Mouse (Mus musculus) limb, embryonic 15.5 days (tissue): Measurements from ENCODE around the gene Gpr83. TPM values are rescaled to one million over a fixed set of nuclear protein-coding genes. Genes with fewer than 3 reads are reported as not detected.

Source experiments
- ATAC-seq: fragments of 200-750 bp; cut with Nextera tagmentation; 2 replicates; pipeline ENCODE4 v1.8.0; 2017; ENCODE audit warnings: low read depth, moderate TSS enrichment; ENCODE audit not compliant: insufficient number of reproducible peaks, low FRiP score, low TSS enrichment
- H3K27ac ChIP-seq: fragments of 300-500 bp; sonication (generic); 2 replicates; pipeline ENCODE4 v1.5.1; 2015; ENCODE audit warnings: moderate library complexity, mild to moderate bottlenecking, inconsistent platforms
- H3K27me3 ChIP-seq: fragments of 300-500 bp; sonication (generic); 2 replicates; pipeline ENCODE4 v1.6.1; 2015; ENCODE audit warnings: inconsistent platforms
- H3K36me3 ChIP-seq: fragments of 300-500 bp; sonication (generic); 2 replicates; pipeline ENCODE4 v1.6.1; 2015; ENCODE audit warnings: inconsistent platforms
- H3K4me1 ChIP-seq: fragments of 300-500 bp; sonication (generic); 2 replicates; pipeline ENCODE4 v1.6.1; 2015; ENCODE audit warnings: inconsistent platforms
- H3K4me2 ChIP-seq: fragments of 300-500 bp; sonication (generic); 2 replicates; pipeline ENCODE4 v1.6.1; 2015; ENCODE audit warnings: mild to moderate bottlenecking, inconsistent platforms
- H3K4me3 ChIP-seq: fragments of 300-500 bp; sonication (generic); 2 replicates; pipeline ENCODE4 v1.5.1; 2015; ENCODE audit warnings: mild to moderate bottlenecking, inconsistent platforms
- H3K9ac ChIP-seq: fragments of 300-500 bp; sonication (generic); 2 replicates; pipeline ENCODE4 v1.6.1; 2015; ENCODE audit warnings: inconsistent platforms
- H3K9me3 ChIP-seq: fragments of 300-500 bp; sonication (generic); 2 replicates; pipeline ENCODE4 v1.6.1; 2016; ENCODE audit warnings: inconsistent platforms
- whole genome bisulfite sequencing: fragments of 180-500 bp; shearing (Covaris S2); methylation state at CpG from one replicate; pipeline ENCODE4 v1.1.7; 2015; 5-methylcytosine and 5-hydroxymethylcytosine counted together
- polyA plus RNA-seq: library from polyadenylated mRNA; unstranded; fragments of >200 nt; fragmentation: Nextera tagmentation; extraction: Ambion mirVana; gene quantifications from 2 replicates; pipeline ENCODE4 v1.2.1, GENCODE M21; 2015

Gene Gpr83
- polyA plus RNA-seq, 1 experiment from 2014 or later = 3.3 TPM

DNA sequence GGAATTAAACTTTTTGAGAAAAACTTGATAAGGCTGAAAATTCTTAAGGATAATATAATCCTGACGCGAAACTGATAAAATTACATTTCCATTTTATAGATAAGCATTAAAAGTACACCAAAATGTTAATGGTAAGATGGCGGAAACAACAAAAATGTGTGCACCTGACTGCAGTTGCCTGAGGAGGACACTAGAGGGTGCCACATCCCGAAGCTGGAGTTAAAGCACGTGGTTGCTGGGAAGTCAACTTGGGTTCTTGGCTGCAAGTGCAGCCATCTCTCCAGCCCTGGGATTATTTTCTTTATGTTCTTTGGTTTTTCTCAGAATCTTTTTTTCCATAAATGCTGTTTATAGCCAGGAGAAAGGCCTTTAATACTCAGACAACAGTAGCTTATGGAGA lies 13.6 kb upstream of the Gpr83 start:
- Histone ChIP-seq H3K27me3 (peaks cover 10% of the 10 kb centered on the region), H3K27ac (no peak overlapping the region), H3K4me3 (no peak overlapping the region), H3K9me3 (no peaks in the 10 kb centered on the region), H3K36me3 (no peaks in the 10 kb centered on the region), H3K4me2 (no peak overlapping the region), H3K9ac (no peak overlapping the region), H3K4me1 (peaks cover 10% of the 10 kb centered on the region; the same call in 1 of the 2 replicates)
- no peak for ATAC-seq
- 45% methylated on average over 5 of the region's 5 CpGs for WGBS

DNA sequence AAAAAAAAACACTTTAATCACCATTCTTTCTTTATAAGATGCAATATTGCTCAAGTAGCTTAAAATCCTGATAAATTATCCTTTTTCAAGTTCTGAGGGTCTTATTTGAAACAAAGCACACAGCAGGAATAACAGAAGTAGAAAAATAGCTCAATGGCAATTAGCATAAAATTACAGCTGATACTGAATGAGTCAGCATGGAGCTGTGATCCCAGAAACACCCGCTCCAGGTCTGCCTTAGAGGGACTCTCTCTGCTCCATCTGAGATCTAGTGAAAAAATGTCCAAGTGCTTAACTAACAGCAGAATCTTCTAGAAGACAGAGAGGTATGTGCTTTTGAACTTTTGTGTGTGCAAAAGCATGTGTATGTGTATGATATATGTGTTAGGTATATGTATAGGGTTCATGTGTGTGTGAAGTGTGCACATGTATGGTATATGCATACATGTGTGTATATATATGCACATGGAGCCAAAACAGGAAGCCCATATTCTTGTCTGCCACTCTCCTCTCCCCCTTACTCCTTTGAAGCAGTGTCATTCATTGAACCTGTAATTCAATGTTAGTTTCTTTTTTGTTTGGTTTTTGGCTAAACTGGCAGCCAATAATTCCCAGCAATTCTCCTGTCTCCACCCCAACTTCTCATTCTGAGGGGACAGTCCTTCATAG lies 11.6 kb upstream of the Gpr83 start:
- H3K9ac ChIP-seq = no peak overlapping the region
- no peak overlapping the region for H3K27ac ChIP-seq
- peaks cover 10% of the 10 kb centered on the region for H3K27me3 ChIP-seq
- WGBS = 58% methylated on average over 1 of the region's 1 CpGs
- H3K4me3 ChIP-seq = no peak overlapping the region
- no peaks in the 10 kb centered on the region for H3K4me1 ChIP-seq
- H3K9me3 ChIP-seq = no peaks in the 10 kb centered on the region
- no peak overlapping the region for H3K4me2 ChIP-seq
- no peak for ATAC-seq
- no peaks in the 10 kb centered on the region for H3K36me3 ChIP-seq

DNA sequence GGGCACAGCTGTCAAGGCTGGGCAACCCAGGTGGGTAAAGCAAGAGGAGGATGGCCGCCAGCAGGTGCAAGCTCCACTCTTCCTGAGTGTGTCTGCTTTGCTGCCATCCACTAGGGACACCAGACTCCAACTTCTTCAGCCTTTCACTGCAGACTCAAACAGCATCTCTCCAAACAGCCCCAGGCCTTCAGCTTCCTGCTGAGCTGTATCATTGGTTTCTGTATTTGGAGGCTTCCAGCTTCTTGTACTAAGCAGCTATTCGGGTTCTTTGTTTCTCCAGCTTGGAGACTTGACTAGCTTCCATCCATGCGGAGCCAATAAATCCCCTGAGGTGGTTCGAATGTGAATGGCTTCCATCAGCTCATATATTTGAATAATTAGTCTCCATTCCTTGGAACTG lies 5.4 kb upstream of the Gpr83 start:
- Histone ChIP-seq H3K27me3 (peaks cover 38% of the 10 kb centered on the region), H3K4me1 (no peaks in the 10 kb centered on the region), H3K9me3 (no peaks in the 10 kb centered on the region), H3K27ac (no peak overlapping the region), H3K4me2 (no peak overlapping the region), H3K9ac (no peak overlapping the region), H3K4me3 (no peak overlapping the region), H3K36me3 (no peaks in the 10 kb centered on the region)
- ATAC-seq = no peak
- 47% methylated on average over 4 of the region's 4 CpGs for WGBS

DNA sequence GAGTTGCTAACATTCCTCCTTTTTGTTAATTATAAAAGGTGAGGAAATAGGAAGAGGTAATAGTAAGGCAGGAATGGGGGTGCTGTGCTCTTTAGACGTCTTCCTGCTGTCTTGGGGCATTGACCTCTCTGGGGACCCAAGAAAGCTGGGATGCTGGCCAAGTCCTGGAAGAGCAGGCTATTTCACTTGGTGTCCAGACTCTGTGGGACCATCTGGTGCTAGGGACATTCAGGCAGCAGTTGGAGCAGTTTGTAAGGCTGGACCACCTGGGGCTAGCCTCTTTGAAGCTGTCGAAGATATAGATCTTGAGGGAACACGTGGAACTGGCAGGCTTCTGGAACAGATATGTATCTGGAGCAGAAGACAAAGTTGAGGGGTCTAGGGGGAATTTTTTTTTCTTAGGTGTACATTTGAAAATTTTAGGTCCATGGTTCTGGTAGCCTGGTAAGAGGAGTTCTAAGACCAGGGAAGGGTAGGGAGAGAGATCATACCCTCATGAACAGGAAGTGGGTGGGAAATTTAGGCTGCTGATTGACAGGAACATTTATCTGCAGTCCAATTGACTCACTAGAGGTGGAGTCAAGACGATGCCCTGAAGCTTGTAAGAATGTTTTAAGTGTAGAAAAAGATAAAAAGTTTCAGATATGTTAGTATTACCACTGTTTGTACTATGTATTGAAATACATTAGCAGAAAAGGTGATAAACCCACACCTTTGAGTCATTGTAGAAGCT lies 2.9 kb upstream of the Gpr83 start:
- H3K27ac ChIP-seq = no peak overlapping the region
- WGBS = 35% methylated on average over 4 of the region's 4 CpGs
- H3K9ac ChIP-seq = no peak overlapping the region
- no peak overlapping the region for H3K4me2 ChIP-seq
- no peak overlapping the region for H3K4me3 ChIP-seq
- peaks cover 64% of the 10 kb centered on the region for H3K27me3 ChIP-seq
- peaks cover 9% of the 10 kb centered on the region for H3K4me1 ChIP-seq
- H3K36me3 ChIP-seq = no peaks in the 10 kb centered on the region
- H3K9me3 ChIP-seq = no peaks in the 10 kb centered on the region
- no peak for ATAC-seq

DNA sequence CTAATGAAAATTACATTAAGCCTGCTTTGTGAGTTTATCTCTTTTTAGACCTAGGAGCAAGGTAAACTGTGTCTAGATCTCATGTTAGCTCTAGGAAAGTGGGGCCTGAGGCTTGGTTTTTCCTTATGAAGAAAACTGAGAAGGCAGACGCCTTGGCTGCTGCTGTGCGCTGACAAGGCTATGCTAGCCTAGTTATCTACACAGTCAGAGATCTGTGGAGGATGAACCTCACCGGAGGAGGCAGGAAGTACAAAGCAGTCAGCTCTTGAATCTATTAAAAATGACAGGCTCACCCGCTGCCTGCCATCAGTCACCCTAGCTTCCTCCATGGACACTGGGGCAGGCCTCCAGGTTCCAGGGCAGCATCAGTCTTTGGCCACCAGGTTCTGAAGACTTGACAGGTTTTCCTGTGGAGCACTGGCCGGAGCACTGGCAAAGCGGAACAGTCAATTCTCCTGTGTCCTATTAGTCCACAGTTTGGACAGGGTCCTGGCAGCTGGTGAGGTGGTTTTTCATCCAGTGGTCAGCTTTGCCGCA lies 1.8 kb upstream of the Gpr83 start:
- H3K27ac ChIP-seq = no peak overlapping the region
- no peak for ATAC-seq
- WGBS = 68% methylated on average over 7 of the region's 7 CpGs
- H3K4me2 ChIP-seq = no peak overlapping the region
- no peak overlapping the region for H3K9ac ChIP-seq
- H3K27me3 ChIP-seq = peaks cover 72% of the 10 kb centered on the region
- no peaks in the 10 kb centered on the region for H3K9me3 ChIP-seq
- peaks cover 9% of the 10 kb centered on the region for H3K4me1 ChIP-seq
- H3K36me3 ChIP-seq = no peaks in the 10 kb centered on the region
- no peak overlapping the region for H3K4me3 ChIP-seq

DNA sequence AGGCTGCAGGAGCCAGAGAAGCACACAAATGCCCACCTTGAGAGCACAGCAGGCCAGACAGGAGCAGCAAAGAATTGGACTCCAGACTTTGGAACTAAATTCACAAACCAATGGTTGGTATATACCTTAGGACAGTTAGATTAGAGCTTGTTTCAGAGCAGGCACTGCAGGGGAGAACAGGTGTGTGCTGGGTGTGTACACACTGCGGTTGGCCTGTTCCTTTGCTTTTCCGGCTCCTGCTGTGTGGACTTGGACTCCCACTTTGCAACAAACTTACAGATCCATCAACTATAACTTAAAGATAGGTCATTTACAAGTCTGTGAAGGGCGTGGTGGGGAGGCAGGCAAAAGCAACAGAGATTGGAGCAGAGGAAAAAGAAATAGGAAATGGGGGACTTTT lies 1.2 kb upstream of the Gpr83 start:
- no peaks in the 10 kb centered on the region for H3K36me3 ChIP-seq
- ATAC-seq = no peak
- peaks cover 78% of the 10 kb centered on the region for H3K27me3 ChIP-seq
- peaks cover 9% of the 10 kb centered on the region for H3K4me1 ChIP-seq
- no peak overlapping the region for H3K4me3 ChIP-seq
- no peak overlapping the region for H3K27ac ChIP-seq
- H3K9me3 ChIP-seq = no peaks in the 10 kb centered on the region
- no peak overlapping the region for H3K9ac ChIP-seq
- H3K4me2 ChIP-seq = no peak overlapping the region
- 78% methylated on average over 3 of the region's 3 CpGs for WGBS

DNA sequence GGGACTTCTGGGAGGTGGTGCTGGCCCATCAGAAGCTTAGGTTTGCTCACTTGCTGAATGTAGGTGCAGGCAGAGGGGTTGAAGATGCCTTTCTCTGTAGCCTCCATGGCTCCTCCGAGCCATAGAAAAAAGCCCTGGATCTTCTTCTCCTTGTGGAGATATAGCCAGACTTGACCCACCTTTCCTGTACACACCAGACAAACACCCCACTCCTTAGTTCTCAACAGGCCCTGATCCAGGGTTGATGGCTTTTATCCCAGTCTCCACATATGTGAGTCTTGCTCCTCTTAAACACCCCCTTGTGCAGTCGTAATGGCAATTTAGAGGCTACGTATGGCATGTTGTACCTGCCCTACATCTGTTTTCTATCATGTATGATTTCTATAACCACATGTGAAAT lies 3.1 kb downstream of the Gpr83 start:
- no peak for ATAC-seq
- Histone ChIP-seq H3K4me3 (no peak overlapping the region), H3K27ac (no peak overlapping the region), H3K36me3 (no peaks in the 10 kb centered on the region), H3K9ac (no peak overlapping the region), H3K4me2 (no peak overlapping the region), H3K9me3 (no peaks in the 10 kb centered on the region), H3K27me3 (peaks cover 68% of the 10 kb centered on the region), H3K4me1 (peaks cover 9% of the 10 kb centered on the region)
- 61% methylated on average over 3 of the region's 3 CpGs for WGBS

DNA sequence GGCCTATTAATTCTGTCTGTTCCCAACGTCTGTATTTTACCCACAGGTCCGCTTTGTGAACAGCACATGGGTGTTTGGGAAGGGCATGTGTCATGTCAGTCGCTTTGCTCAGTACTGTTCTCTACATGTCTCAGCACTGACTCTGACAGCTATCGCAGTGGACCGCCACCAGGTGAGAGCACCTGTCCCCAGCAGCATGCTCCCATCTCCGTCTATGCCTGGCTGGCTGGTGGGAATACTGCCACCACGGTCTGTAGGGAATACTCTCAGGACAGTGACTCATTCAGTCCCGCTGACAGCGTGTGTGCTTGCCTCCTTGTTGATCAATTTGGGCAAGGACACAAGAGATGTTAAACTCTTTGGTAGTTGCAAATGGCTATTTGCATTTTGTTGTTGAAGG lies 4.7 kb downstream of the Gpr83 start:
- Histone ChIP-seq H3K9me3 (no peaks in the 10 kb centered on the region), H3K27ac (no peak overlapping the region), H3K4me2 (no peak overlapping the region), H3K9ac (no peak overlapping the region), H3K27me3 (peaks cover 52% of the 10 kb centered on the region), H3K4me1 (peaks cover 9% of the 10 kb centered on the region), H3K4me3 (no peak overlapping the region), H3K36me3 (no peaks in the 10 kb centered on the region)
- no peak for ATAC-seq
- 80% methylated on average over 9 of the region's 9 CpGs for whole genome bisulfite sequencing

DNA sequence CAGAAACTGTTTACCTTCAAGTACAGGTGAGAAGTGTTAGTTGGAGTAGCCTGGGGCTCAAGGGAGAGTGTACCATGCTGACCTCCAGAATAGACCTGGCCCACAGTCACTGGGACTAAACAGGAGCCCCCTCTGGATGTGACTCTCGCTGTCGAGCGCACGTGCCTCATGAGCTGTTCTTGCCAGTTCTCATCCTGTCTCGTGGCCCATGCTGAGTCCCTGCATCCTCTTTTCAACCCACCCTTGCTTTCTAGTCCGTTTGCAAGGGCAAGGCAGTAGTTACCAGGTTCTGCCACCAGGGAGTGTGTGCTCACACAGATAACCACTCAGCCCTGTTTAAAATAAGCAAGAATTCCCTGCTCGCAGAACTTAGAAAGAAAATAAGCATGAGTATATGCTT lies 6.9 kb downstream of the Gpr83 start:
- WGBS = 34% methylated on average over 7 of the region's 7 CpGs
- Histone ChIP-seq H3K9ac (no peak overlapping the region), H3K9me3 (no peaks in the 10 kb centered on the region), H3K4me2 (no peak overlapping the region), H3K4me1 (peaks cover under 1% of the 10 kb centered on the region; the same call in 1 of the 2 replicates), H3K27ac (no peak overlapping the region), H3K27me3 (peaks cover 30% of the 10 kb centered on the region), H3K36me3 (no peaks in the 10 kb centered on the region), H3K4me3 (no peak overlapping the region)
- ATAC-seq = no peak

DNA sequence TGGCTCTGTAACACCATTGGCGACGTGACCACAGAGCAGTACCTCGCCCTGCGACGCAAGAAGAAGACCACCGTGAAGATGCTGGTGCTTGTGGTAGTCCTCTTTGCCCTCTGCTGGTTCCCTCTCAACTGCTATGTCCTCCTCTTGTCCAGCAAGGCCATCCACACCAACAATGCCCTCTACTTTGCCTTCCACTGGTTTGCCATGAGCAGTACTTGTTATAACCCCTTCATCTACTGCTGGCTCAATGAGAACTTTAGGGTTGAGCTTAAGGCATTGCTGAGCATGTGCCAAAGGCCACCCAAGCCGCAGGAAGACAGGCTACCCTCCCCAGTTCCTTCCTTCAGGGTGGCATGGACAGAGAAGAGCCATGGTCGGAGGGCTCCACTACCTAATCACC lies 8.3 kb downstream of the Gpr83 start:
- H3K4me2 ChIP-seq = no peak overlapping the region
- peaks cover 9% of the 10 kb centered on the region; the same call in 1 of the 2 replicates for H3K4me1 ChIP-seq

DNA sequence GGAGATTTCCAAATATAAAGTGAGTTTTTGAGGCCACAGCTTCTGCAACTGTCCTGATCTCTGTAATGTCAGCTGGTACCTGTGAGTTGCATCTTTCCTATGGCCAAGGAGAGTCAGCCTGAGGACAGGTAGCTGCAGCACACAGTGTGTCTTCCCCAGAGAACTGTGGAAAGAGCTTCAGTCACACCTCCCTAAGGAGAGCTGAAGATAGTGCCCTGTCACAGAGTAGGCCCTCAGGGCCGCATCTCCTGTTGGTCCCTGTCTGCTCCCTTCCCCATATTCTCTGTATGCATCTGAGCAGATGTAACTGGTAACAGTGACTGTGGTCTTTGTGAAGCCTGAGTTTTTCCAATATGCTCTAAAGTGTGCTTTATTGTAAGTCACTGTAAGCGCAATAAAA lies 10.4 kb downstream of the Gpr83 start:
- 84% methylated on average over 2 of the region's 2 CpGs for WGBS
- H3K9ac ChIP-seq = no peak overlapping the region
- H3K4me3 ChIP-seq = no peak overlapping the region
- peaks cover 9% of the 10 kb centered on the region; the same call in 1 of the 2 replicates for H3K4me1 ChIP-seq
- no peak overlapping the region for H3K27ac ChIP-seq
- no peak for ATAC-seq
- H3K4me2 ChIP-seq = no peak overlapping the region
- peaks cover 14% of the 10 kb centered on the region for H3K27me3 ChIP-seq
- H3K9me3 ChIP-seq = no peaks in the 10 kb centered on the region
- no peaks in the 10 kb centered on the region for H3K36me3 ChIP-seq

More for the DNA sequence above, 8.3 kb downstream of the Gpr83 start:
- no peak for ATAC-seq
- H3K27me3 ChIP-seq = peaks cover 19% of the 10 kb centered on the region
- no peak overlapping the region for H3K4me3 ChIP-seq
- no peak overlapping the region for H3K27ac ChIP-seq
- H3K9me3 ChIP-seq = no peaks in the 10 kb centered on the region
- 92% methylated on average over 8 of the region's 8 CpGs for WGBS
- no peak overlapping the region for H3K9ac ChIP-seq
- no peaks in the 10 kb centered on the region for H3K36me3 ChIP-seq

DNA sequence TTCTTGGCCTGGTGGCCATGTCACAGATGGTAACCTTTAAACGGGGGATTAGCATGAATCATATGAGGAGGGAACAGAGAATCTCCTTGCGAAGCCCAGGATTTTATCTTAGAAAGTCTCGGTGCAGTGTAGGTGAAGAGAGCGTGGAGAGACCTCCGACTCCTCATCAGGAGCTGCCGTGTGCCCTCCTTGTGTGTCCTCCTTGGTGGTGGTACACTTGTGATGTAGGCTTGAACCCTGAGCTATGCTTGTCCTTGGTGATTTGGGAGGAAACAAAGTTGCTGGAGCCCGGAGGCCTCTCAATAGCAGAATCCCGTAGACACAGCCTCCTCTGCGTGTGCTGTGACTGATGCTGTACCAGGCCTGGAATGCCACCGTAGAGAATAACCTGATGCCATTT lies 10.8 kb downstream of the Gpr83 start:
- Histone ChIP-seq H3K9me3 (no peaks in the 10 kb centered on the region), H3K27ac (no peak overlapping the region), H3K4me1 (peaks cover 9% of the 10 kb centered on the region; the same call in 1 of the 2 replicates), H3K4me2 (no peak overlapping the region), H3K27me3 (peaks cover 14% of the 10 kb centered on the region), H3K9ac (no peak overlapping the region), H3K4me3 (no peak overlapping the region), H3K36me3 (no peaks in the 10 kb centered on the region)
- no peak for ATAC-seq
- WGBS = 87% methylated on average over 10 of the region's 10 CpGs
